Mouse (Mus musculus) layer of hippocampus, adult 18-20 months (tissue): ENCODE measurements at regions not wholly inside any gene's neighbourhood (a gene's known extent, or its start where the extent isn't known, plus 50 kb on each side); places are given as distances from the start of the nearest gene placed in this dataset.

Experiments used
- DNase-seq, 2 experiments: peaks; one replicate each; pipeline ENCODE4 v3.0.0; 2022; ENCODE audit warnings: low spot score in 2 of 2

GRCm38 (mm10) chr6:147316140-147316539 lies 52.2 kb upstream of the Pthlh start:
- DNase-seq: no peak

DNA sequence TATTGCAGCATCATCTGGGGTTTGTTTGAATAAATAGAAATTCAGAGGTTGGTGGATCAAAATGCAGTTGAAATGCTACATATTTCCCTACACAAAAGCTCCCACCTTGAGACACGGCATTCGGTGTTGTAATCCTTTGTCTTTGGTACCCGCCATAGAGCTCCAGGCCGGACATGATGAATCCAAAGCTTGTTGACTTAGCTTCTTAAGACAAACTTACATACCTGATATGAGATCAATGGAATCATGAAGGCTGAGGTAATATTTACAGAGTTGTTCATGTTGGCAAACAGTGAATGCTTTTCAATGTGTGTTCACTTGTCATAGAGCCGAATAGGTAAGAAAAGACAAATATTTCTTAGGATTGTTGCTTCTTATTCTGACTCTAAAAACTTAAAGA lies 51.2 kb upstream of the Pthlh start:
- no peak for DNase-seq
